21 mouse cellular contexts compared by ENCODE assay signal in genomic region chr9:116392258-116392657, GRCm38 (mm10).
DNase-seq lines count a peak whose midpoint lies in the region; ATAC-seq lines count a peak whose summit lies in the region.
"Had no signal": no experiment of that assay in that cellular context is flagged by ENCODE, and none has a peak within 500 bp of the region (broad histone marks: within the 10 kb centered on the region; RNA-seq: fewer than 3 reads in every experiment).

No protein-coding gene starts in this region.

- DNase-seq in forebrain, embryonic 14.5 days (ENCODE audit: low spot score), result peak; percentile 84
- DNase-seq in left cerebral cortex, postnatal 4 days, result peak; percentile 32
- no peak for DNase-seq in left cerebral cortex, postnatal 14 days (ENCODE audit: low spot score in 2 of 2)
- DNase-seq in Muller cell, postnatal 12 days (ENCODE audit: inconsistent ontology term), result peak; percentile 54
- no peak for DNase-seq in heart, postnatal 10 days
- DNase-seq in cerebellum, postnatal 25 days, result no peak
- DNase-seq: adrenal gland, adult 8-10 months; adrenal gland, postnatal 36 days; cerebellum, adult 11 months; cerebellum, adult 8-10 months; cerebellum, postnatal 36 days; gastrocnemius, postnatal 10 days; heart, adult 18-20 months; heart, postnatal 14 days; kidney, adult 11 months; kidney, adult 9 months had no signal

- no peak overlapping the region for H3K4me3 ChIP-seq in forebrain, embryonic 14.5 days (ENCODE audit: low read depth, low read length)
- no peak overlapping the region for H3K4me3 ChIP-seq in forebrain, embryonic 12.5 days (replicated peaks)
- no peak overlapping the region for H3K4me3 ChIP-seq in forebrain, embryonic 16.5 days (replicated peaks; ENCODE audit: low read length)
- H3K4me3 ChIP-seq: embryonic facial prominence, embryonic 15.5 days; heart, embryonic 10.5 days had no signal

- no peak overlapping the region for H3K9ac ChIP-seq in forebrain, embryonic 14.5 days (ENCODE audit: low read length)
- no peak overlapping the region for H3K9ac ChIP-seq in forebrain, embryonic 12.5 days
- H3K9ac ChIP-seq in forebrain, embryonic 16.5 days (replicated peaks; ENCODE audit: low read depth, low read length), result no peak overlapping the region
- H3K9ac ChIP-seq: embryonic facial prominence, embryonic 15.5 days had no signal

- ATAC-seq in forebrain, embryonic 14.5 days, result peak; percentile 87
- ATAC-seq in forebrain, embryonic 12.5 days (ENCODE audit: low FRiP score), result no peak
- ATAC-seq in forebrain, embryonic 16.5 days, result peak; percentile 82
- ATAC-seq: hindbrain, embryonic 16.5 days had no signal

- intact Hi-C loops in left cerebral cortex, postnatal 4 days (cut with DNase I), result no loop called here
- intact Hi-C loops in left cerebral cortex, postnatal 14 days (cut with DNase I), result no loop called here
- intact Hi-C loops in heart, postnatal 10 days (cut with DNase I), result no loop called here

- H3K27ac ChIP-seq in forebrain, embryonic 14.5 days (ENCODE audit: low read depth, low read length), result no peak overlapping the region
- no peak overlapping the region for H3K27ac ChIP-seq in forebrain, embryonic 12.5 days
- H3K27ac ChIP-seq in forebrain, embryonic 16.5 days (ENCODE audit: low read length), result no peak overlapping the region
- H3K27ac ChIP-seq: embryonic facial prominence, embryonic 15.5 days; heart, embryonic 10.5 days had no signal

- no peaks in the 10 kb centered on the region for H3K27me3 ChIP-seq in forebrain, embryonic 14.5 days (replicated peaks; ENCODE audit: control insufficient read depth, insufficient read depth, low read length)
- H3K27me3 ChIP-seq in forebrain, embryonic 12.5 days, result no peaks in the 10 kb centered on the region
- H3K27me3 ChIP-seq in forebrain, embryonic 16.5 days (replicated peaks; ENCODE audit: control insufficient read depth, insufficient read depth, low read length), result no peaks in the 10 kb centered on the region
- H3K27me3 ChIP-seq: embryonic facial prominence, embryonic 15.5 days had no signal

- no peaks in the 10 kb centered on the region for H3K4me1 ChIP-seq in forebrain, embryonic 14.5 days (ENCODE audit: control insufficient read depth, insufficient read depth, low read length)
- H3K4me1 ChIP-seq in forebrain, embryonic 12.5 days, result no peaks in the 10 kb centered on the region
- peaks cover 4% of the 10 kb centered on the region for H3K4me1 ChIP-seq in forebrain, embryonic 16.5 days (replicated peaks; ENCODE audit: control insufficient read depth, insufficient read depth, low read length)
- H3K4me1 ChIP-seq: embryonic facial prominence, embryonic 15.5 days; heart, embryonic 10.5 days had no signal

- 28% methylated on average over 8 of the region's 8 CpGs for WGBS in forebrain, embryonic 14.5 days
- WGBS in forebrain, embryonic 12.5 days, result 65% methylated on average over 8 of the region's 8 CpGs
- WGBS in forebrain, embryonic 16.5 days, result 28% methylated on average over 8 of the region's 8 CpGs

- no peaks in the 10 kb centered on the region for H3K36me3 ChIP-seq in forebrain, embryonic 14.5 days (ENCODE audit: control insufficient read depth, insufficient read depth, low read length)
- H3K36me3 ChIP-seq in forebrain, embryonic 12.5 days (replicated peaks), result no peaks in the 10 kb centered on the region
- no peaks in the 10 kb centered on the region for H3K36me3 ChIP-seq in forebrain, embryonic 16.5 days (ENCODE audit: control insufficient read depth, insufficient read depth)
- H3K36me3 ChIP-seq: embryonic facial prominence, embryonic 15.5 days; heart, embryonic 10.5 days had no signal

- no peaks in the 10 kb centered on the region for H3K9me3 ChIP-seq in forebrain, embryonic 14.5 days (replicated peaks; ENCODE audit: control insufficient read depth, low read length)
- H3K9me3 ChIP-seq in forebrain, embryonic 12.5 days, result no peaks in the 10 kb centered on the region
- no peaks in the 10 kb centered on the region for H3K9me3 ChIP-seq in forebrain, embryonic 16.5 days (ENCODE audit: control insufficient read depth, low read length)
- H3K9me3 ChIP-seq: embryonic facial prominence, embryonic 15.5 days; heart, embryonic 10.5 days had no signal

- H3K4me2 ChIP-seq in forebrain, embryonic 14.5 days (ENCODE audit: low read length), result no peak overlapping the region
- H3K4me2 ChIP-seq in forebrain, embryonic 12.5 days, result no peak overlapping the region
- no peak overlapping the region for H3K4me2 ChIP-seq in forebrain, embryonic 16.5 days (ENCODE audit: low read length)
- H3K4me2 ChIP-seq: embryonic facial prominence, embryonic 15.5 days had no signal

Comparison
In these comparisons a context has a peak if more than half of its experiments do, and no peak if none do; other contexts are left out.
1. DNase-seq: peak in forebrain, embryonic 14.5 days (single experiment), left cerebral cortex, postnatal 4 days (single experiment) and Muller cell, postnatal 12 days (single experiment); none in left cerebral cortex, postnatal 14 days (0 of 2), heart, postnatal 10 days (0 of 2) and cerebellum, postnatal 25 days (0 of 2).